Mouse (Mus musculus): ENCODE results near the gene Aph1a. TPM values are rescaled to one million over a fixed set of nuclear protein-coding genes. Genes with fewer than 3 reads are reported as not detected.
A peak's percentile ranks its signal among the peaks of the same experiment; 100 is the strongest.
"Not testable (repeated sequence)": the region's sequence is repeated elsewhere in the genome, so short reads cannot be mapped to it uniquely, and the experiment has no call there.

Aph1a gene
- 34.7 and 68.9 TPM in 2 replicates for polyA plus RNA-seq (2014; fragmentation: Nextera tagmentation; extraction: Ambion mirVana)

DNA sequence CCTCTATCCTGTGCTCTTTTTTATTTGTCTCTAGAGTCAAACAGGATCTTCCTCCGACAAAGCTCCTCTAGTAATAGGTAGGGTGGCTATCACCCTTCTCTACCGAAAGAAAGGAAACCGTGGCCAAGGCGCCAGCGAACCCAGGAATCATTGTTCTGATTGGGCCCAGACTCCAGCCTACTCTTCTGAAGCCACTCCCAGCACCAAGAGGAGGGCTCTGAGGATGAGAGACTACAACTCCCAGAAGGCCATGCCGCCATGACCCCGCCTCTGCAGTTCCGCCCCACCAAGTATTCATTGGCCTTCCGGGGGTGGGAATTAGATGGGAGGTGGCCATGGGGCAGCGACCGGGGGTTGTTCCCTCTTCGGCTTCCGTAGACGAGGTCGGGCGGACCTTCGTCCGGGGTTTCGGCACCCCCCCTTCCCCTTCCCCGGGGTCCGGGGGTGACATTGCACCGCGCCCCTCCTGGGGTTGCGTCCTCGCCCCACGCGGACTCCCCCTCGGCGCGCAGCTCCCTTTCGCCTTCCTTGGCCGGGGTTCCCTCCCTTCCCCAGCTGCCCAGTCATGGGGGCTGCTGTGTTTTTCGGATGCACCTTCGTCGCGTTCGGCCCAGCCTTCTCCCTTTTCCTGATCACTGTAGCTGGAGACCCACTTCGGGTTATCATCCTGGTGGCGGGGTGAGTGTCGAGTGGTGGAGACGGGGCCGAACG, at the start of gene Aph1a:
TSS of gene Aph1a (plus strand) at position 364 of the 711 bp plus-strand sequence.
- Histone ChIP-seq H3K27ac (replicated peaks; ENCODE audit: low read depth, low read length) (peak within 1 kb of the TSS; percentile 71), H3K4me1 (ENCODE audit: control insufficient read depth, insufficient read depth, low read length) (peaks cover 12% of the 10 kb centered on the region), H3K4me2 (ENCODE audit: low read length) (peak within 1 kb of the TSS; percentile 92), H3K4me3 (replicated peaks; ENCODE audit: low read depth, low read length) (peak within 1 kb of the TSS; percentile 59), H3K9ac (replicated peaks; ENCODE audit: low read length) (peak within 1 kb of the TSS; percentile 72)
- H3K27me3 ChIP-seq (ENCODE audit: control insufficient read depth, insufficient read depth, low read length); H3K36me3 ChIP-seq (ENCODE audit: control insufficient read depth, insufficient read depth, low read length); H3K9me3 ChIP-seq (ENCODE audit: control insufficient read depth, low read length): not testable (repeated sequence)
- DNase-seq (peak; percentile 97), ATAC-seq (ENCODE audit: low FRiP score, low TSS enrichment) (peak; percentile 98)
- WGBS, result under 1% methylated on average over 25 of the region's 43 CpGs

DNA sequence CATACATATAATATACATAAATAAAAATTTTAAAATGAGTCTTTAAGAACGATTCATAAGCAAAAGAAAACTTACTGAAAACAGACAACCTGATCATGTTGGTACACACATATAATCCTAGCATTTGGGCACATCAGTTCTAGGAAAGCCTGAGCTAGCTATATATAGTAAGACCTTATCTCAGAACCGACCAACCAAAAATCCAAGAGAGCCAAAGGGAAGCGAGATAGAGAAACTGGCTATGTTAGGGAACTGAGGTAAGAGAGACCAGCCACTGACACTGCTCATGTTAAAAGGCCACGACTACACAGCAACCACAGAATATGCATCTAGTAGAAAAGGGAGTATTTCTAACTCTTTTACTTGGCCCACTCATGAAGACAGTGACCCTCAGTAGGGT, 43.2 kb upstream of the Aph1a start:
- Histone ChIP-seq H3K9ac (replicated peaks; ENCODE audit: low read length) (no peak overlapping the region), H3K4me2 (ENCODE audit: low read length) (no peak overlapping the region), H3K27ac (replicated peaks; ENCODE audit: low read depth, low read length) (no peak overlapping the region), H3K4me1 (ENCODE audit: control insufficient read depth, insufficient read depth, low read length) (peaks cover 4% of the 10 kb centered on the region; the same call in 1 of the 2 replicates), H3K27me3 (ENCODE audit: control insufficient read depth, insufficient read depth, low read length) (no peaks in the 10 kb centered on the region), H3K36me3 (ENCODE audit: control insufficient read depth, insufficient read depth, low read length) (peaks cover 71% of the 10 kb centered on the region), H3K4me3 (replicated peaks; ENCODE audit: low read depth, low read length) (no peak overlapping the region), H3K9me3 (ENCODE audit: control insufficient read depth, low read length) (no peaks in the 10 kb centered on the region)
- DNase-seq, result no peak
- 87% methylated on average over 4 of the region's 4 CpGs for WGBS
- no peak for ATAC-seq (ENCODE audit: low FRiP score, low TSS enrichment)

DNA sequence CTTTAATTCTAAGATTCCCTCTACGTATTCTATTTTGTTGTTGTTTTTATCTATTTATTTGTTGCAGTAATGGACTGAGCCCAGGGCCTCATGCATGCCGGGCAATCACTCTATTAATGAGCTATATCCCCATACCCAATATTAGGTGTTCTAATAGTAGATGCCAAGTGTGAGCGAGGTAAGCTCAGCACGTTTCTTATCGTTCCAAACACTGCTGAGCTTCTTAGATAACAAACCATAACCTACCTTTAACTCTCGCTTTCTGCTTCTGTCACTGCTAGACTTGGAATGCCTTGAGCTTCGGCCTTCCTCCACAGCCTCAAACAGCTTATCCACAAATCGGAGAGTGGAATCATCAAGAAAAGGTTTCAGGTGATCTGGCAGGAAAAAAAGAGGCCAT, 42.5 kb upstream of the Aph1a start:
- no peaks in the 10 kb centered on the region for H3K27me3 ChIP-seq (ENCODE audit: control insufficient read depth, insufficient read depth, low read length)
- ATAC-seq (ENCODE audit: low FRiP score, low TSS enrichment), result no peak
- no peak overlapping the region for H3K9ac ChIP-seq (replicated peaks; ENCODE audit: low read length)
- H3K36me3 ChIP-seq (ENCODE audit: control insufficient read depth, insufficient read depth, low read length), result peaks cover 64% of the 10 kb centered on the region
- H3K4me1 ChIP-seq (ENCODE audit: control insufficient read depth, insufficient read depth, low read length), result peaks cover 6% of the 10 kb centered on the region; the same call in 1 of the 2 replicates
- H3K27ac ChIP-seq (replicated peaks; ENCODE audit: low read depth, low read length), result no peak overlapping the region
- H3K4me3 ChIP-seq (replicated peaks; ENCODE audit: low read depth, low read length), result no peak overlapping the region
- WGBS, result 99% methylated on average over 8 of the region's 8 CpGs
- no peak for DNase-seq
- H3K9me3 ChIP-seq (ENCODE audit: control insufficient read depth, low read length), result no peaks in the 10 kb centered on the region
- H3K4me2 ChIP-seq (ENCODE audit: low read length), result no peak overlapping the region

DNA sequence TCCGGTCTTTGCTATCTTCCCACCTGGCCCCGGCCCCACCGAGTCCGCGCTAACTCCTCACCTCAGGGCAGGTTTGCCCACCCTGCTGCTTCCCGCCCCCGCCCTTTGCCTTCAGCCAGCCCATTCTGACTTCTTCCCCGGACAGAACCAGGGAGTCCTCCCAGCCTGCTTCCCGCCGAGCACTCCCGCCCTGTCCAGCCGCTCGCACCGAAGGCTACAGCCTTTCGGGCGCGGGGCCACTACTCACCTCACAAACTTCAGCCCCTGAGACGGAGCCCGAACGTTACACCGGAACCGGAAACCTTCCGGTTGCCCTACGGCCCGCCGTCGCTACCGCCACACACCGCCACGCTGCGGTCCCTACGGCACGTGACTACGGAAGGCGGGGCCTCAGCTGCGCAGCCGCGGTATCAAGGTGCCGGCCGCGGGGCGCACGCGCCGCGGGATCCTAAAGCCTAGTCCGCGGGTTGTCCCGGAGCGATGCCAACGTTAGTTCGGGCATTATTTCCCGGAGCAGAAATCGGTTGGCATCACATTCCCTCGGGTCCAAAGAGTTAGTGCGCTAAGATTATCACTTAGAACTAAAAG, 38.2 kb upstream of the Aph1a start, which contains the start of gene Prpf3:
TSS of gene Prpf3 (minus strand) at position 384 of the 588 bp plus-strand sequence.
- DNase-seq, result peak; percentile 97
- H3K36me3 ChIP-seq (ENCODE audit: control insufficient read depth, insufficient read depth, low read length), result peaks cover 25% of the 10 kb centered on the region
- H3K4me1 ChIP-seq (ENCODE audit: control insufficient read depth, insufficient read depth, low read length), result peaks cover 8% of the 10 kb centered on the region; the same call in 1 of the 2 replicates
- peak within 1 kb of the TSS; percentile 72 for H3K9ac ChIP-seq (replicated peaks; ENCODE audit: low read length)
- H3K4me2 ChIP-seq (ENCODE audit: low read length), result peak within 1 kb of the TSS; percentile 74
- peak within 1 kb of the TSS; percentile 76 for H3K27ac ChIP-seq (replicated peaks; ENCODE audit: low read depth, low read length)
- H3K27me3 ChIP-seq (ENCODE audit: control insufficient read depth, insufficient read depth, low read length), result no peaks in the 10 kb centered on the region
- under 1% methylated on average over 56 of the region's 56 CpGs for WGBS
- H3K4me3 ChIP-seq (replicated peaks; ENCODE audit: low read depth, low read length), result peak within 1 kb of the TSS; percentile 82
- peak; percentile 99 for ATAC-seq (ENCODE audit: low FRiP score, low TSS enrichment)
- no peaks in the 10 kb centered on the region for H3K9me3 ChIP-seq (ENCODE audit: control insufficient read depth, low read length)

DNA sequence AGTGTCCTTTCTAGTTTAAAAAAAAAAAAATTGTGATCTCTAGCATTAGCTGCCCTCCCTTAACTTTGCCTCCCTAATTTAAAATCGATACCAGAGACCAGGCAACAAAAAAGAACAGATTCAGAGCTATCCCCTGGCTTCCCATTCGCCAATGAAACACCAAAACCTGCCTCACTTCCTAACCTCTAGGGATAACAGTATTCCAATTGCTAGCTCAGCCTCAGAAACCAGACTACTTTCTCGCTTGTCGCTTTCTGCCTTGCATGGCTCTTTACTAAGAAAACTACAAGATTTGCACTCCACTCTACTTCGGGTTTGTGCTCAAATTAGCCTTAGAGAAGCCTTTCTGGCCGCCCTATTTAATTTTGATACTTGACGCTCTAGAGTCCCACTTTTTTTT, 37.7 kb upstream of the Aph1a start:
- Histone ChIP-seq H3K4me2 (ENCODE audit: low read length) (peak overlapping the region; percentile 74), H3K27ac (replicated peaks; ENCODE audit: low read depth, low read length) (peak overlapping the region; percentile 76), H3K9ac (replicated peaks; ENCODE audit: low read length) (peak overlapping the region; percentile 72; the same call in 1 of the 2 replicates), H3K27me3 (ENCODE audit: control insufficient read depth, insufficient read depth, low read length) (no peaks in the 10 kb centered on the region), H3K4me1 (ENCODE audit: control insufficient read depth, insufficient read depth, low read length) (peaks cover 8% of the 10 kb centered on the region; the same call in 1 of the 2 replicates), H3K4me3 (replicated peaks; ENCODE audit: low read depth, low read length) (peak overlapping the region; percentile 82), H3K9me3 (ENCODE audit: control insufficient read depth, low read length) (no peaks in the 10 kb centered on the region), H3K36me3 (ENCODE audit: control insufficient read depth, insufficient read depth, low read length) (peaks cover 20% of the 10 kb centered on the region)
- 22% methylated on average over 7 of the region's 7 CpGs for WGBS
- ATAC-seq (ENCODE audit: low FRiP score, low TSS enrichment) (peak; percentile 4; the same call in 1 of the 2 replicates), DNase-seq (peak; percentile 45)

DNA sequence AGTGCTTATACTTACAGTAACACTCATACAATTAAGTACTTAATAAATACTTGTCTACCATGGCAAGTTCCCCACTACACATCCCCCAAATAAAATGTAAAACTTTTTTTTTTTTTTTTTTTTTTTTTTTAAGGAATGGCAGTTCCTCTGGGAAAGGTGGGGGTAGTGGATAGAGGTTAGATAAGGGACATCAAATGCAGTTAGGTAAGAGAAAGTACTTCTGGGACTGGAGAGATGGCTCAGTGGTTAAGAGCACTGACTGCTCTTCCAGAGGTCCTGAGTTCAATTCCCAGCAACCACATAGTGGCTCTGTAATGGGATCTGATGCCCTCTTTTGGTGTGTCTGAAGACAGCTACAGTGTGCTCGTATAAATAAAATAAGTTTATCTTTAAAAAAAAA, 36.7 kb upstream of the Aph1a start:
- not testable (repeated sequence) for H3K9me3 ChIP-seq (ENCODE audit: control insufficient read depth, low read length); ATAC-seq (ENCODE audit: low FRiP score, low TSS enrichment); H3K27ac ChIP-seq (replicated peaks; ENCODE audit: low read depth, low read length); H3K9ac ChIP-seq (replicated peaks; ENCODE audit: low read length); H3K4me2 ChIP-seq (ENCODE audit: low read length); H3K27me3 ChIP-seq (ENCODE audit: control insufficient read depth, insufficient read depth, low read length); H3K4me3 ChIP-seq (replicated peaks; ENCODE audit: low read depth, low read length); DNase-seq; H3K4me1 ChIP-seq (ENCODE audit: control insufficient read depth, insufficient read depth, low read length)
- H3K36me3 ChIP-seq (ENCODE audit: control insufficient read depth, insufficient read depth, low read length), result peaks cover 13% of the 10 kb centered on the region
- WGBS, result 82% methylated on average over 1 of the region's 1 CpGs

DNA sequence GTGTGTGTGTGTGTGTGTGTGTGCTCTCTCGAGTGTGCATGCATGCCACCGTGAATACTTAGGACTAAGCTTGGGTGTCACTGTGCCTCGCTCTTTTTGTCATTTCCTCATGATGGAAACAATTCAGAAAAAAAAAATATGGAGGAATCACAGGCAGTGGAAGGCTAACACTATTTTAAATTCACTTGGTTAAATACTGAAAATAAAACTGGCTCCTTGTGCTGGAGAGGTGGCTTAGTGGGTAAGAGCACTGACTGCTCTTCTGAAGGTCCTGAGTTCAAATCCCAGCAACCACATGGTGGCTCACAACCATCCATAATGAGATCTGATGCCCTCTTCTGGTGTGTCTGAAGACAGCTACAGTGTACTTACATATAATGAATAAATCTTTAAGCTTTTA, 35.5 kb upstream of the Aph1a start:
- 89% methylated on average over 3 of the region's 3 CpGs for WGBS
- not testable (repeated sequence) for ATAC-seq (ENCODE audit: low FRiP score, low TSS enrichment)

DNA sequence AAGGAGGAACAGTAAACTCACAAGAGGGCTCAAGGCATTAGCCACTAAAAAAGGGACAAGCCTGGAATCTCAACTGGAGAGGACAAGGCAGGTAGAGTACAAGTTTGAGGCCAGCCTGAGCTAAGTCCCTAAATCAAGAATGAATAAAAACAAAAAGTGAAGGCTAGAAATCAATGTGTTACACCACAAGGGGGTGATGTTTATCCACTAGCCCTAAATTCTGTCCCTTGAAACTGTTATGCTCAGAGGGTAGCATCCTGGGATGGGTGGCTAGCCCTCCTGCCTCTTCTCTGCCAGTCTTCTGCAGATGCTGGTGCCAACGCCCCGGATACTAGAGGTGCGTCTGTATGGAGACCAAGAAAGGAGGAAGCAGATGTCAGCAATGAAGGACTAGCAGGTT, 33.4 kb upstream of the Aph1a start:
- Histone ChIP-seq H3K4me2 (ENCODE audit: low read length) (no peak overlapping the region), H3K4me3 (replicated peaks; ENCODE audit: low read depth, low read length) (no peak overlapping the region), H3K27me3 (ENCODE audit: control insufficient read depth, insufficient read depth, low read length) (no peaks in the 10 kb centered on the region), H3K27ac (replicated peaks; ENCODE audit: low read depth, low read length) (no peak overlapping the region), H3K4me1 (ENCODE audit: control insufficient read depth, insufficient read depth, low read length) (0 out of 2 replicates have a peak, but pooled peaks cover 4% of the 10 kb centered on the region), H3K36me3 (ENCODE audit: control insufficient read depth, insufficient read depth, low read length) (peaks cover 18% of the 10 kb centered on the region), H3K9me3 (ENCODE audit: control insufficient read depth, low read length) (no peaks in the 10 kb centered on the region), H3K9ac (replicated peaks; ENCODE audit: low read length) (no peak overlapping the region)
- ATAC-seq (ENCODE audit: low FRiP score, low TSS enrichment), result no peak
- DNase-seq, result peak; percentile 10
- WGBS, result 90% methylated on average over 3 of the region's 3 CpGs

More for the DNA sequence above, 35.5 kb upstream of the Aph1a start:
- not testable (repeated sequence) for H3K4me1 ChIP-seq (ENCODE audit: control insufficient read depth, insufficient read depth, low read length); H3K4me2 ChIP-seq (ENCODE audit: low read length); DNase-seq; H3K27me3 ChIP-seq (ENCODE audit: control insufficient read depth, insufficient read depth, low read length); H3K9me3 ChIP-seq (ENCODE audit: control insufficient read depth, low read length); H3K9ac ChIP-seq (replicated peaks; ENCODE audit: low read length); H3K4me3 ChIP-seq (replicated peaks; ENCODE audit: low read depth, low read length); H3K36me3 ChIP-seq (ENCODE audit: control insufficient read depth, insufficient read depth, low read length); H3K27ac ChIP-seq (replicated peaks; ENCODE audit: low read depth, low read length)
